Mouse (Mus musculus): ENCODE results near the gene March2.

GRCm38 (mm10) chr17:33744686-33745384, 26.4 kb upstream of the March2 start:
- TF ChIP-seq CTCF (IDR thresholded peaks at IDR 0.05; ENCODE audit: borderline replicate concordance, insufficient read depth, low read depth, low read length) = no peak
- TF ChIP-seq POLR2A (IDR thresholded peaks at IDR 0.05; ENCODE audit: borderline replicate concordance, insufficient read depth, low read length) = no peak
